Mouse (Mus musculus) liver, embryonic 15.5 days (tissue): ENCODE results near the gene Lmx1a. TPM values are rescaled to one million over a fixed set of nuclear protein-coding genes. Genes with fewer than 3 reads are reported as not detected.
A peak's percentile ranks its signal among the peaks of the same experiment; 100 is the strongest.

Experiments
- ATAC-seq: fragments of 200-750 bp; cut with Nextera tagmentation; 2 replicates; pipeline ENCODE4 v1.8.0; 2017; ENCODE audit warnings: moderate number of reproducible peaks, mild to moderate bottlenecking, moderate library complexity; ENCODE audit not compliant: insufficient read depth
- H3K27ac ChIP-seq: fragments of 300-500 bp; sonication (generic); replicated peaks from 2 replicates; pipeline ENCODE4 v1.5.1; 2015; ENCODE audit warnings: mild to moderate bottlenecking, inconsistent platforms
- H3K27me3 ChIP-seq: fragments of 300-500 bp; sonication (generic); 2 replicates; pipeline ENCODE4 v1.6.1; 2015; ENCODE audit warnings: mild to moderate bottlenecking, inconsistent platforms
- H3K36me3 ChIP-seq: fragments of 300-500 bp; sonication (generic); replicated peaks from 2 replicates; pipeline ENCODE4 v1.6.1; 2015; ENCODE audit warnings: moderate library complexity, mild to moderate bottlenecking, inconsistent platforms
- H3K4me1 ChIP-seq: fragments of 300-500 bp; sonication (generic); replicated peaks from 2 replicates; pipeline ENCODE4 v1.6.1; 2015; ENCODE audit warnings: inconsistent platforms
- H3K4me2 ChIP-seq: fragments of 300-500 bp; sonication (generic); 2 replicates; pipeline ENCODE4 v1.6.1; 2015; ENCODE audit warnings: moderate library complexity, mild to moderate bottlenecking, inconsistent platforms
- H3K4me3 ChIP-seq: fragments of 300-500 bp; sonication (generic); replicated peaks from 2 replicates; pipeline ENCODE4 v1.5.1; 2015; ENCODE audit warnings: mild to moderate bottlenecking, inconsistent platforms
- H3K9ac ChIP-seq: fragments of 300-500 bp; sonication (generic); 2 replicates; pipeline ENCODE4 v1.6.1; 2015; ENCODE audit warnings: moderate library complexity, mild to moderate bottlenecking, inconsistent platforms
- H3K9me3 ChIP-seq: fragments of 300-500 bp; sonication (generic); replicated peaks from 2 replicates; pipeline ENCODE4 v1.6.1; 2016; ENCODE audit warnings: inconsistent platforms
- WGBS: fragments of 180-500 bp; shearing (Covaris S2); methylation state at CpG from one replicate; pipeline ENCODE4 v1.1.7; 2015; ENCODE audit warnings: mixed read lengths; ENCODE audit not compliant: insufficient replicate concordance; 5-methylcytosine and 5-hydroxymethylcytosine counted together
- polyA plus RNA-seq: library from polyadenylated mRNA; unstranded; fragments of >200 nt; fragmentation: Nextera tagmentation; extraction: Ambion mirVana; gene quantifications from 2 replicates; pipeline ENCODE4 v1.2.1, GENCODE M21; 2015

The Lmx1a gene
- polyA plus RNA-seq, 1 experiment from 2014 or later: 0.07 TPM

DNA sequence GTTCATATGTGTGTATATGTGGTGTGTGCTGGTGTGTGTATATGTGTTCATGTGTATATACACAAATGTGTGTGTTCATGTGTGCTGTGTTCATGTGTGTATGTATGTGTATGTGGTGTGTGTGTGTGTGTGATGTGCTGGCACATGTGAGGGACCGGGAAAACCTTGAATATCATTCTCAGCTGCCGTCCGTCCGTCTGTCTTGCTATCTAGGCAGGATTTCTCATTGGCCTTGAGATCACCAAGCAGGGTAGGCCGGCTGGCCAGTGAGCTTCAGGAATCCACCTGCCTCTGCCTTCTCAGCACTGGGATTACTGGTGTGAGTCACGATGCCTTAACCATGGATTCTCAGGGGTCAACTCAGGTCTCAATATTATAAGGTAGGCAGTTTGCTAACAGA is 131.0 kb downstream of the Lmx1a start:
- 72% methylated on average over 6 of the region's 6 CpGs for WGBS
- H3K9ac ChIP-seq: no peak overlapping the region

GRCm38 (mm10) chr1:167821125-167821524 is 132.1 kb downstream of the Lmx1a start:
- Histone ChIP-seq H3K27me3 (no peaks in the 10 kb centered on the region), H3K36me3 (no peaks in the 10 kb centered on the region), H3K4me3 (no peak overlapping the region), H3K9ac (no peak overlapping the region), H3K4me1 (no peaks in the 10 kb centered on the region), H3K27ac (no peak overlapping the region), H3K9me3 (no peaks in the 10 kb centered on the region), H3K4me2 (no peak overlapping the region)
- 28% methylated on average over 1 of the region's 1 CpGs for WGBS
- no peak for ATAC-seq

More for the DNA sequence above, 131.0 kb downstream of the Lmx1a start:
- H3K4me3 ChIP-seq: no peak overlapping the region
- H3K27me3 ChIP-seq: no peaks in the 10 kb centered on the region
- no peaks in the 10 kb centered on the region for H3K4me1 ChIP-seq
- H3K36me3 ChIP-seq: no peaks in the 10 kb centered on the region
- ATAC-seq: no peak
- no peak overlapping the region for H3K27ac ChIP-seq
- H3K9me3 ChIP-seq: no peaks in the 10 kb centered on the region
- H3K4me2 ChIP-seq: no peak overlapping the region

GRCm38 (mm10) chr1:167830291-167830690 is 141.3 kb downstream of the Lmx1a start:
- no peaks in the 10 kb centered on the region for H3K9me3 ChIP-seq
- no peak overlapping the region for H3K27ac ChIP-seq
- no peak overlapping the region for H3K4me3 ChIP-seq
- ATAC-seq: no peak
- no peak overlapping the region for H3K4me2 ChIP-seq
- no peaks in the 10 kb centered on the region for H3K4me1 ChIP-seq
- H3K36me3 ChIP-seq: no peaks in the 10 kb centered on the region
- no peak overlapping the region for H3K9ac ChIP-seq
- 55% methylated on average over 7 of the region's 7 CpGs for WGBS
- no peaks in the 10 kb centered on the region for H3K27me3 ChIP-seq

GRCm38 (mm10) chr1:167831601-167832000 is 142.6 kb downstream of the Lmx1a start:
- Histone ChIP-seq H3K27ac (no peak overlapping the region), H3K9me3 (no peaks in the 10 kb centered on the region), H3K4me1 (no peaks in the 10 kb centered on the region), H3K9ac (no peak overlapping the region), H3K4me2 (no peak overlapping the region), H3K27me3 (no peaks in the 10 kb centered on the region), H3K36me3 (no peaks in the 10 kb centered on the region), H3K4me3 (no peak overlapping the region)
- WGBS: 60% methylated on average over 3 of the region's 3 CpGs
- ATAC-seq: no peak

DNA sequence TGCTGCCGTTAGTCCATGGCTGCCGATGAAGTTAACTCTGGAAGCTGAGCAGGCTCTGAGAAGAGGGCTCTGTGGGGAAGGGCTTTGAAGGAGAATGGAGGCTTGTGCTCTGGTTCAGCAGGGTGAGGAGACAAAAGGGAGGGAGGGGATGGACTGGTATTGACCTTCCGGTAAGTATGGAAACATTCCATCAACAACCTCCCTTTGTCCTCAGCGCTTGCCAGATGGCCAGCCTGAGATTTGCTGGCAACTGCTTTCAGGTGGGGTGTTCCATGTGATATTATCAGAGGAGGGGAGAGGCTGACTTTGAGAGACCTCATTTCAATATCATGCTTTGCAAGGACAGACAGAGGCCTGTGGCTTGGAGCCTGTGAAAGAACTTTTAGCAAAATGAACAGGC is 165.8 kb downstream of the Lmx1a start:
- no peaks in the 10 kb centered on the region for H3K27me3 ChIP-seq
- ATAC-seq: no peak
- WGBS: 77% methylated on average over 4 of the region's 4 CpGs
- no peak overlapping the region for H3K9ac ChIP-seq
- H3K27ac ChIP-seq: no peak overlapping the region
- no peaks in the 10 kb centered on the region for H3K36me3 ChIP-seq
- no peak overlapping the region for H3K4me2 ChIP-seq
- no peaks in the 10 kb centered on the region for H3K9me3 ChIP-seq
- H3K4me3 ChIP-seq: no peak overlapping the region
- H3K4me1 ChIP-seq: no peaks in the 10 kb centered on the region

DNA sequence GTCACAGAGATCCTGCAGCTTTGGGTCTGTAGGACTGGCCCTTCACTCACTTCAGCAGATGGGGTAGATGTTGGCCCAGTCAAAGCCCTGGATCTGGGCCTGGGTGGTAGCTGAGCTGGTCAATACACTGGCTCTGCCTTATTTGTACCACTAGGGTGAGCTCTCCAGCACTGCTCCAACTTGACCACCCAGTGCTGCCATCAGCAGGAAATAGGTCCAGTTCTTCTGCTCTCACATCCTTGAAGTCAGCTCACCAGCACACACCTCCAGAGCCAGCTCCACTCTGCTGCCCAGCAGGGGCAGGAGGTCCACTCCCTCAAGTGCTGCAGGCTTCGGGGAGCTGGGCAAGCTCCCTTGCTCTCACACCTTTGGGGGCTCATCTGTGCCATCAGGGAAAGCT is 183.0 kb downstream of the Lmx1a start:
- 52% methylated on average over 1 of the region's 1 CpGs for WGBS
- no peak for ATAC-seq
- Histone ChIP-seq H3K9ac (no peak overlapping the region), H3K9me3 (no peaks in the 10 kb centered on the region), H3K4me1 (no peaks in the 10 kb centered on the region), H3K27ac (no peak overlapping the region), H3K4me2 (no peak overlapping the region), H3K36me3 (no peaks in the 10 kb centered on the region), H3K27me3 (no peaks in the 10 kb centered on the region), H3K4me3 (no peak overlapping the region)

DNA sequence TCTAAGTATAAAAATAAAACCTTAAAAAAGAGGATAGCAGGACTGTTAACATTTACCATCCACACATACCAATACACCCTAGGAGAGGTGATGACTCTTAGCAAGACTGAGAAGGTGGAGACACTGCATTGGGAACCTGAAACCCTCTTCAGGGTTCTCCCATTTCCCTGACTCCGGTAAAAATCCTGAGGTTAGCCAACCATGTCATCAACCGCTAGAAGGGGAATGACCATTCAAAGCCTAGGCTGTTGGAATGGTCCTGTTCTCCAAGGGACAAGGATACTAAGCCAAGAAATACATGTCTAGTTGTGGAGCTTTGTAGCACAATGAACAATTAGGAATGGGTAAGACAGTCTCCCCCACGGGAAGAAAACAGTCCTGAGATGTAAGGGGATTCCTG is 185.1 kb downstream of the Lmx1a start:
- H3K36me3 ChIP-seq: no peaks in the 10 kb centered on the region
- H3K4me3 ChIP-seq: no peak overlapping the region
- no peak overlapping the region for H3K4me2 ChIP-seq
- H3K9me3 ChIP-seq: no peaks in the 10 kb centered on the region
- WGBS: 38% methylated on average over 3 of the region's 3 CpGs
- H3K4me1 ChIP-seq: no peaks in the 10 kb centered on the region
- no peak overlapping the region for H3K9ac ChIP-seq
- ATAC-seq: no peak
- H3K27me3 ChIP-seq: no peaks in the 10 kb centered on the region
- H3K27ac ChIP-seq: no peak overlapping the region

- no peak overlapping the region for H3K27ac ChIP-seq
- no peak overlapping the region for H3K4me2 ChIP-seq
- WGBS: 62% methylated on average over 4 of the region's 4 CpGs
- H3K9ac ChIP-seq: no peak overlapping the region
- no peaks in the 10 kb centered on the region for H3K4me1 ChIP-seq
- ATAC-seq: no peak
- no peaks in the 10 kb centered on the region for H3K27me3 ChIP-seq
- no peak overlapping the region for H3K4me3 ChIP-seq
- H3K9me3 ChIP-seq: no peaks in the 10 kb centered on the region
- no peaks in the 10 kb centered on the region for H3K36me3 ChIP-seq
Measured at GRCm38 (mm10) chr1:167877931-167878330, 188.9 kb downstream of the Lmx1a start.

DNA sequence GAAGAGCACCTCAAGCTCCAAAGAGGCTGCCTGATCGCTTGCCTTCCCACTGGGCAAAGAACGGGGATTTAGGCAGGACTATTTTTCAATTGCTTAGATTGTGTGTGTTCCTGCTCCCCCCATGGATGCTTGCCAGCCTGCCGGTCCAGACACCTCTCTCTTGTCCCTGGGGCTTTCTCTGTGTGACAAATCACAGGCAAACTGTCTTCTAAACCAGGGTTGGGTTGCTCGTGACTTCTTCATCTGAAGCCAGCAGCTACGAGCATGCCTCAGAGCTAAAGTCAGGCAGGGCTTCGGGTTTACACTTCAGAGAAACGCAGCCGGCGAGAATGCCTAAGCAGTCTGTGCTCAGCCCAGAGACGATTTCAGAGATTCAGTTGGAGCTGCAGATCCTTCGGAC is 189.3 kb downstream of the Lmx1a start:
- Histone ChIP-seq H3K9ac (no peak overlapping the region), H3K4me2 (no peak overlapping the region), H3K4me3 (no peak overlapping the region), H3K27ac (no peak overlapping the region), H3K36me3 (no peaks in the 10 kb centered on the region), H3K27me3 (no peaks in the 10 kb centered on the region), H3K4me1 (no peaks in the 10 kb centered on the region), H3K9me3 (no peaks in the 10 kb centered on the region)
- WGBS: 58% methylated on average over 11 of the region's 11 CpGs
- ATAC-seq: no peak

DNA sequence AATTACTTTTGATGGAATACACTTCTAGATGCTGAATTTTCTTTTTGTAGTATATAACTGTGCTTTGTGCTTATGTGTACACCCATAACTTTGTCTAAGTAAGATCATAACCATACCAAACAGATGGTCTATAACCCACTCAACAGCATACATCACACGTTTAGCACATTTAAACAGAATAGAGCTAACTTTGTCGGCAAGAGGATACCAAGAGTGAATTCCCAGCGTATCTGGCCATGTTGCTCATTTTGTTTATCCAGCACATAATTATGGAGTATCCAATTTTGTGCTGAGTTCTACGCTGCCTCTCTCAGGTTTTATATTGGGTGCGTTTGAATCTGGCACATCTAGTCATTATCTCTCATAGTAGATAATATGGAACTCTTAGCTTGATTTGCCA is 196.7 kb downstream of the Lmx1a start:
- Histone ChIP-seq H3K9me3 (no peaks in the 10 kb centered on the region), H3K36me3 (no peaks in the 10 kb centered on the region), H3K4me2 (no peak overlapping the region), H3K9ac (no peak overlapping the region), H3K4me3 (no peak overlapping the region), H3K4me1 (no peaks in the 10 kb centered on the region), H3K27me3 (peaks cover 9% of the 10 kb centered on the region), H3K27ac (no peak overlapping the region)
- no peak for ATAC-seq
- WGBS: 66% methylated on average over 5 of the region's 5 CpGs

DNA sequence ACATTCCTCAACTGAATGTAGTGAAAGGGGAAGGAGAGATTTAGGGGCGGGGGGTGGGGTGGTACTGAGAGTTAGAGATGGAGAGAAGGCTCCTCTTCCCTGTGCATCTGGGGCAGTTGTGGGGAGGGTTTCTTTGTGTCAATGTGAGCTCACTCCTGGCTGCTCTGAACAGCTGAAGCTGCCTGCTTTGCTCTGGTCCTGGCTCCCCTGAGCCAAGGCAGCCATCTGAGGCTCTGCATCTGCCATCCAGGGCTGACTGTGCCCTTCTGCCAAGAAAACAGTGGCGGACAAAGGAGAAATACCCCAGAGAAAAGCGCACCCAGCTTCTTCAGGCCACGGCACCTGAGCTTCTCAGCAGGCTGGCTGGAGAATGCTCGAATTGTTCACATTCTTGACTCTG is 199.1 kb downstream of the Lmx1a start:
- Histone ChIP-seq H3K4me2 (no peak overlapping the region), H3K36me3 (no peaks in the 10 kb centered on the region), H3K27ac (no peak overlapping the region), H3K9ac (no peak overlapping the region), H3K4me1 (no peaks in the 10 kb centered on the region), H3K9me3 (no peaks in the 10 kb centered on the region), H3K27me3 (peaks cover 9% of the 10 kb centered on the region), H3K4me3 (no peak overlapping the region)
- 57% methylated on average over 5 of the region's 5 CpGs for WGBS
- ATAC-seq: no peak

GRCm38 (mm10) chr1:167888816-167889215 is 199.8 kb downstream of the Lmx1a start:
- Histone ChIP-seq H3K9me3 (no peaks in the 10 kb centered on the region), H3K27ac (no peak overlapping the region), H3K9ac (no peak overlapping the region), H3K27me3 (peaks cover 9% of the 10 kb centered on the region), H3K36me3 (no peaks in the 10 kb centered on the region), H3K4me1 (no peaks in the 10 kb centered on the region), H3K4me2 (peak overlapping the region; percentile 30; the same call in 1 of the 2 replicates), H3K4me3 (no peak overlapping the region)
- WGBS: 13% methylated on average over 9 of the region's 9 CpGs
- no peak for ATAC-seq
